Mouse (Mus musculus): ENCODE measurements around the gene Agbl1. TPM values are rescaled to one million over a fixed set of nuclear protein-coding genes. Genes with fewer than 3 reads are reported as not detected.
"Not testable (repeated sequence)": the region's sequence is repeated elsewhere in the genome, so short reads cannot be mapped to it uniquely, and the experiment has no call there.

Agbl1 gene
- polyA plus RNA-seq, 1 experiment from 2014 or later, result not detected

DNA sequence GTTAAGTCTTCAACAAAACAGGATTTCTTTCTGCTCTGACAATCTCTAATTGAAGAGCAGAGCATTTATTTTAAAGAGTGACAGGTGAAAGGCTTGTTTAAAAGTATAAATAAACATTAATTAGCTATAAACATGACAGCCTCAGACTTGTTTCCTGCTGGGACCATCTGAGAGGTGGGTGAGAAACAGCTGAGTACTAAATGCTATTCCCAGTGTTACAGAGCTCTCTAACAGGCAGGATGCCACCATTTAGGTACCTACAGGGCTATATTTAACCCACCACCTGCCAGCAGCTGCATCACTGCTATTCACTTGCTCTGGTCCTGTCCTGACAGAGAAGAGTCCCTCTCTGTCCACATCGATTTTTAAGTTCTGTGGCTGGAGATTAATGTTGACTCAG is 471.5 kb downstream of the Agbl1 start:
- DNase-seq (ENCODE audit: low spot score), result no peak

DNA sequence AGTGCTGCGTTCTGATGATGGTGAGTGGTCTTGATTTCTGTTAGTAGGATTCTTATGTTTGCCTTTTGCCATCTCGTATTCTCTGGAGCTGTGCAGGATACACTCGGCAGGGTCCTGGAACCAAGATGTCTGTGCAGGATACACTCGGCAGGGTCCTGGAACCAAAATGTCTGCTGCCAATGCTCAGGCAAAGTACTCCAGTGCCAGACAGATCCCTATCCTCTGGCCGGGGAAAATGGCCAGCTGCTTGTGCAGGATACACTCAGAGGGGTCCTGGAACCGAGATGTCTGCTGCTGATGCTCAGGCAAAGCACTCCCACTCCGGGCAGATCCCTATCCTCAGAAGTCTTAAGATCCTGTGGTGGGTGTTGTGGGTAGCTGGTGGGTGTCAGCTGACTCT is 502.5 kb downstream of the Agbl1 start:
- H3K27me3 ChIP-seq (ENCODE audit: low read depth, poor library complexity, severe bottlenecking); H3K4me1 ChIP-seq: not testable (repeated sequence)
- WGBS, result 92% methylated on average over 7 of the region's 7 CpGs

More for the DNA sequence above, 471.5 kb downstream of the Agbl1 start:
- 71% methylated on average over 1 of the region's 1 CpGs for WGBS
- Histone ChIP-seq H3K36me3 (no peaks in the 10 kb centered on the region), H3K27me3 (ENCODE audit: low read depth, poor library complexity, severe bottlenecking) (no peaks in the 10 kb centered on the region), H3K9me3 (replicated peaks) (no peaks in the 10 kb centered on the region), H3K4me1 (no peaks in the 10 kb centered on the region), H3K27ac (replicated peaks) (no peak overlapping the region), H3K4me3 (no peak overlapping the region)

DNA sequence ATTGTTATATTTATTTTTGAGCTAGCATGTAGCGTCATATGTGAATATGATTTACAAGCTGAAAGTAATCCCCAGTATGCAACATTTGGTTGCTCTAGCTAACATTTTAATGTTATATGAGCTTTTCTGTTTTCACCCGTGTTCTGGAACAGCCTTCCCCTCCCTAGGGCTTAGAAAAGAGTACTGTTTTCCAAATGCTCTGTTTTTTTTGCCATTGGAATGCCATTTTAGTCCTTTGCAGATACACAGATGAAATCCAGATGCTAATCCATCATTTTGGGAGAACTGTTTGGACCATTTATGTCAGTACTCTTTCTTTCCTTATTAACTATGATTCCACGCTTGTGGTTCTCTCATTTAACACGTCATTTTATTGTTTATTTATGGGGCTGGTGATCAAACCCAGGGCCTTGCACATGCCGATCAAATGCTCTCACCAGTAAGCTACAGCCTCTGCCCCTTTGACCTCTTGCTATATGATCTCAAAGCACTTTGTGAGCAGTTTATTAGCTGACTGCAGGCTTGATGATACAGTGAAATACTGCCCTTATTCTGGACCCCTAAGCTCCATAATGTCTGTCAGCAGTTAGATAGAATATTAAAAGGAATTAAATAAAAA is 547.7 kb downstream of the Agbl1 start:
- H3K4me3 ChIP-seq, result no peak overlapping the region
- 42% methylated on average over 5 of the region's 5 CpGs for whole genome bisulfite sequencing
- no peak for DNase-seq (ENCODE audit: low spot score)

More for the DNA sequence above, 502.5 kb downstream of the Agbl1 start:
- not testable (repeated sequence) for DNase-seq (ENCODE audit: low spot score); H3K27ac ChIP-seq (replicated peaks); H3K36me3 ChIP-seq; H3K9me3 ChIP-seq (replicated peaks); H3K4me3 ChIP-seq

DNA sequence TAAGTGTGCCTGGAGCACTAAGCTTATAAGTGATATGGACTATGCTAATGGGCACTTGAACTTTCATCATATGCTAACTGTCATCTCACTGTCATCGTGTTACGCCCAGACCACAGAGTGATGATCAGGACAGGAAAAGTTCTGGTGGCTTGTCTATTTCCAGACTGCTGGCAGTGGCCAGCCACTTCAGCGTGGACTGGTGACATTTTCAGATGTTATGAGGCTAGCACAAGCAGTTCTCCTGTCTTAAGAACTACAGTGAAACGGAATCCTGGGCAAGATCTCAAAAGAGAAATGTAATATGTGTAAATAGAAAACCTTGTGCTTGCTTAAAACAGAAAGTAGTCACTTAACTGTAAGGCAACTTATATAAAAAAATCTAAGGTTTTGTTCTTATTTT is 550.8 kb downstream of the Agbl1 start:
- Histone ChIP-seq H3K4me3 (no peak overlapping the region), H3K27me3 (ENCODE audit: low read depth, poor library complexity, severe bottlenecking) (0 out of 2 replicates have a peak, but pooled peaks cover 8% of the 10 kb centered on the region), H3K9me3 (replicated peaks) (no peaks in the 10 kb centered on the region), H3K4me1 (peaks cover 18% of the 10 kb centered on the region), H3K27ac (replicated peaks) (no peak overlapping the region), H3K36me3 (no peaks in the 10 kb centered on the region)
- 94% methylated on average over 4 of the region's 4 CpGs for WGBS
- DNase-seq (ENCODE audit: low spot score), result no peak

More for the DNA sequence above, 547.7 kb downstream of the Agbl1 start:
- Histone ChIP-seq H3K4me1 (peaks cover 18% of the 10 kb centered on the region), H3K27ac (replicated peaks) (no peak overlapping the region), H3K27me3 (ENCODE audit: low read depth, poor library complexity, severe bottlenecking) (0 out of 2 replicates have a peak, but pooled peaks cover 8% of the 10 kb centered on the region), H3K9me3 (replicated peaks) (no peaks in the 10 kb centered on the region), H3K36me3 (no peaks in the 10 kb centered on the region)

DNA sequence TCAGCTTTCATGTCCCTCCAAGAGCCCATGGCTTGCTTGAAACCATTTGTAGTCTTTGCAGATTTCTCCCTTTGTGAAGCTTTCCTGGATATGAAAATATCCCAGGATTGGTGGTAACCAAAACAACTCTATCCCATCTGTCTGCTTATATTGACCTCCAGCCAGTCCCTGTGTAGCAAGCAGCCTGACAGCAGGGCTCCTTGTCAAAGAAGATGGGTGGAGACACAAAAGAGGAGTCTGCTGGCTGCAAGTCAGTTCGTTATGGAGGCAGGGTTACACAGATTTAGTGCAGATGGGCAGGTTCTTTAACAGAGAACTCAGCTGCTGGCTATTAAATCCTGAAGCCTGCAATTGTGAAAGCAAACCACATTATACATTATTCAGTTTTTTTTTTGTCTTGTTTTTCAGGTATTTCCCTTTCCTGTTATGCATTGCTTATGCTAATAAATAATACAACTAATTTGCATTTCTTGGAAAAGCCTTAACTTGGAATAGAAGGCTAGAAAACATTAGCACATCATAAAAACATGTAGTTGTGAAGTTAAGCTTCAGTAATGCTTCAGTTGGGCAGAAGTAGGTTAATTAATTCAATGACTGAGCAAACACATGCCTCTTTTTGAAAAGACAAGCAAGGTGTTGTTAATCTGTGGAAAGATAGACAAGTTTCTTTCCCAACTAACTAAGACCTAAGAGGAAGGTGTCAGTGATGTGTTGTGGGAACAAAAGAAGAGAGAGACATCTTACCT is 559.0 kb downstream of the Agbl1 start:
- 5% methylated on average over 1 of the region's 1 CpGs for WGBS
- H3K27ac ChIP-seq (replicated peaks), result no peak overlapping the region

GRCm38 (mm10) chr7:76790041-76790440 is 560.4 kb downstream of the Agbl1 start:
- Histone ChIP-seq H3K4me3 (no peak overlapping the region), H3K27ac (replicated peaks) (no peak overlapping the region), H3K27me3 (ENCODE audit: low read depth, poor library complexity, severe bottlenecking) (no peaks in the 10 kb centered on the region), H3K9me3 (replicated peaks) (no peaks in the 10 kb centered on the region), H3K36me3 (no peaks in the 10 kb centered on the region), H3K4me1 (0 out of 2 replicates have a peak, but pooled peaks cover 5% of the 10 kb centered on the region)
- WGBS, result 78% methylated on average over 2 of the region's 2 CpGs
- no peak for DNase-seq (ENCODE audit: low spot score)

More for the DNA sequence above, 559.0 kb downstream of the Agbl1 start:
- H3K4me3 ChIP-seq, result no peak overlapping the region
- no peak for DNase-seq (ENCODE audit: low spot score)
- H3K9me3 ChIP-seq (replicated peaks), result no peaks in the 10 kb centered on the region
- 0 out of 2 replicates have a peak, but pooled peaks cover 5% of the 10 kb centered on the region for H3K4me1 ChIP-seq
- H3K27me3 ChIP-seq (ENCODE audit: low read depth, poor library complexity, severe bottlenecking), result no peaks in the 10 kb centered on the region
- no peaks in the 10 kb centered on the region for H3K36me3 ChIP-seq

DNA sequence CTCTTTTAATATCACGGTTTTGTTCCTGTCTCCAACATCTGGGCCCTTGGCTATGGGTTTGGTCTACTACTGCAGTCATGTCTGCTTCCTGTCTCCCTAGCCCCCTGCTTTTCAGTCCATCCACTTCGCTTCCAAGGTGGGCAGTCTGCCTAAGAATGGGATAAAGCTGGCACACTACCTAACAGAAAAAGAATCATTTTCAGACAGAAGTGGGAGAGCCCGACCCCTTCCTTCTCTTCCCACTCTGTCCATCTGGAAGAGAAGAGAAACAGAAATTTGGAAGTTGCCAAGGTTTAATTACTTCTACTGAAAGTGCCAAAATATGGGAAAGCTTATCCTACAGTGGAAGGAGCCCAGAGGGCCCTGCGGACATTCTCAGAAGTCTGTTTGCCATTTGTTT is 561.6 kb downstream of the Agbl1 start:
- DNase-seq (ENCODE audit: low spot score), result no peak
- Histone ChIP-seq H3K36me3 (no peaks in the 10 kb centered on the region), H3K27me3 (ENCODE audit: low read depth, poor library complexity, severe bottlenecking) (no peaks in the 10 kb centered on the region), H3K4me1 (0 out of 2 replicates have a peak, but pooled peaks cover 5% of the 10 kb centered on the region), H3K9me3 (replicated peaks) (no peaks in the 10 kb centered on the region), H3K27ac (replicated peaks) (no peak overlapping the region), H3K4me3 (no peak overlapping the region)
- WGBS, result 90% methylated on average over 4 of the region's 4 CpGs

DNA sequence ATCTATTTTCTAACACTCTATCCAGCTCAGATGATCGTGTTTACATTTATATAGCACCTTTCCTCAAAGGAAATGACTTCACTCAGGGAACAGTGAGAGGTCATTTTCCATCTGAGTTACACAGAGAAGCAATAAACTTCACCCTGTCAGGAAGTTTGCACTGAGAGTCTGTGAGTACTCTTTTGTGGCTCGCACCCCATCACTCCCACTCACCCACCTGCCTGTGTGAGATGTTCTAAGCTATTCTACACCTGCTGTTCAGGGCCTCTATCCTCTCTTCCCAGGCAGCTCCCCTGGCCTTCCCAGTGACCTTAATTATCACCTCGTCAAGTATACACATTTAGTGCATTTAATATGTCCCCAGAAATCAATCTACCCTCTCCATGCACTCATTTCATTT is 580.3 kb downstream of the Agbl1 start:
- no peaks in the 10 kb centered on the region for H3K27me3 ChIP-seq (ENCODE audit: low read depth, poor library complexity, severe bottlenecking)
- H3K9me3 ChIP-seq (replicated peaks), result no peaks in the 10 kb centered on the region
- H3K4me3 ChIP-seq, result no peak overlapping the region
- no peaks in the 10 kb centered on the region for H3K36me3 ChIP-seq
- H3K27ac ChIP-seq (replicated peaks), result no peak overlapping the region
- 68% methylated on average over 3 of the region's 3 CpGs for WGBS
- no peaks in the 10 kb centered on the region for H3K4me1 ChIP-seq
- DNase-seq (ENCODE audit: low spot score), result no peak

DNA sequence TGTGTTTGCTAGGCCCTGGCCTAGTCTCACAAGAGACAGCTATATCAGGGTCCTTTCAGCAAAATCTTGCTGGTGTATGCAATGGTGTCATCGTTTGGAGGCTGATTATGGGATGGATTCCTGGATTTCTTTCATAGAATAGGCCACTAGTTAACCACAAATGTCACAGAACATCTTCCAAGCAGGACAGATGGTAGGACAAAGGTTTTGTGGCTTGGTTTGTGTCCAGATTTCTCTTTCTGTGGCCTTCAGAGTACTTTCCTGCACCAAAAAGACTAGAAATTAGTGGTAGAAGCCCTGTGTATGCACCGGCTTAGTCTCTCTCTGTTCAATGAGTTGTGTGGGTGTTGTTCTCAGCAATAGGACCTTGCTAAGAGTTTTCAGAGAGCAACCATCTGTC is 590.9 kb downstream of the Agbl1 start:
- no peak for DNase-seq (ENCODE audit: low spot score)
- H3K4me3 ChIP-seq, result no peak overlapping the region
- no peaks in the 10 kb centered on the region for H3K36me3 ChIP-seq
- no peaks in the 10 kb centered on the region for H3K9me3 ChIP-seq (replicated peaks)
- no peak overlapping the region for H3K27ac ChIP-seq (replicated peaks)
- no peaks in the 10 kb centered on the region for H3K27me3 ChIP-seq (ENCODE audit: low read depth, poor library complexity, severe bottlenecking)
- H3K4me1 ChIP-seq, result no peaks in the 10 kb centered on the region
- 80% methylated on average over 2 of the region's 2 CpGs for WGBS

- Histone ChIP-seq H3K27me3 (ENCODE audit: low read depth, poor library complexity, severe bottlenecking) (no peaks in the 10 kb centered on the region), H3K9me3 (replicated peaks) (no peaks in the 10 kb centered on the region), H3K27ac (replicated peaks) (no peak overlapping the region), H3K4me3 (no peak overlapping the region), H3K36me3 (no peaks in the 10 kb centered on the region), H3K4me1 (no peaks in the 10 kb centered on the region)
- 95% methylated on average over 3 of the region's 3 CpGs for WGBS
- DNase-seq (ENCODE audit: low spot score), result no peak
These were observed 612.5 kb downstream of the Agbl1 start for GRCm38 (mm10) chr7:76842146-76842545.

DNA sequence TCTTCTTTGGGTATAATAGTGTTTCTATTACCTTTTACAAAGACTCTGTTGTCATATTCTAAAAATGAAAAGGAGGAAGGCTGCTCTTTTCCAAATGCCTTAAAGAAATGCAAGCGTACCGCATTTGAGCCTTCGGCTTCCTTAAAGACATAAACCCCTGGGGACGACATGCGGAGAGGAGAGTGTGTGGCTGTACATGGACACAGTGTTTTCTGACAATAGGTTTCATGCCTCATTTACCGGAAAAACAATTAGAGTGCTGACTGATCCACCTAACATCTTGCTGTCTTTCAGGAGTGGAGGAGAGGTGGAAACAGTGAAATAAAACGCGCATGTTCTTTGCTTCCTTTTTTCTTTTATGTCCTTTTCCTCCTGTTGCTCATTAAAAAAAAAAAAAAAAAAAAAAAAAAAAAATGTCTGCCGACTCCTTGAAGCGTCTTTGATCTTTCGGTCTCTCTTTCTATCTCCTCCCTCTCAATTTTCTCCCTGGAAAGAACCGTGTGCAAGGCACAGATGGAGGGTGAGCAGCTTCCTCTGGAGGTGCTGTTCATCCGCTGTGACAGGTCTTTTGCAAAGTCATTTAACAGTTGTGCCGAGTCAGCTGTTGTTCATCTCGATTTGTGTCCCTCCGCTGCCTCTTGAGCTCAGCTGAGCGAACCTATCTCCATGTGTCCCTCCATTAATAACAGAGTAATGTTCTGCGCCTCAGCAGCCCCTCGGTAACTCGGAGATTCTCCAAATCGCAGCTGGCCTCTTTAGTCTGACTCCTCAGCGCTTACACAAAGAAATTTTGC is 659.9 kb downstream of the Agbl1 start:
- Histone ChIP-seq H3K27ac (replicated peaks) (no peak overlapping the region), H3K4me3 (no peak overlapping the region), H3K36me3 (no peaks in the 10 kb centered on the region), H3K9me3 (replicated peaks) (no peaks in the 10 kb centered on the region), H3K27me3 (ENCODE audit: low read depth, poor library complexity, severe bottlenecking) (no peaks in the 10 kb centered on the region), H3K4me1 (peaks cover 9% of the 10 kb centered on the region; the same call in 1 of the 2 replicates)
- peak; percentile 24 for DNase-seq (ENCODE audit: low spot score)
- 51% methylated on average over 22 of the region's 22 CpGs for WGBS

GRCm38 (mm10) chr7:76904096-76904495 is 674.4 kb downstream of the Agbl1 start:
- no peaks in the 10 kb centered on the region for H3K4me1 ChIP-seq
- 87% methylated on average over 1 of the region's 1 CpGs for WGBS

More at GRCm38 (mm10) chr7:76904096-76904495, 674.4 kb downstream of the Agbl1 start:
- Histone ChIP-seq H3K27me3 (ENCODE audit: low read depth, poor library complexity, severe bottlenecking) (no peaks in the 10 kb centered on the region), H3K9me3 (replicated peaks) (no peaks in the 10 kb centered on the region), H3K27ac (replicated peaks) (no peak overlapping the region), H3K36me3 (no peaks in the 10 kb centered on the region), H3K4me3 (no peak overlapping the region)
- DNase-seq (ENCODE audit: low spot score), result no peak
